Mouse (Mus musculus): ENCODE data around the gene Safb. TPM values are rescaled to one million over a fixed set of nuclear protein-coding genes. Genes with fewer than 3 reads are reported as not detected.

The Safb gene
- 297 to 331 TPM (median 301 TPM) in 4 replicates for total RNA-seq (2023; ENCODE audit: inconsistent age)

GRCm38 (mm10) chr17:56584257-56585130 is at the start of gene Safb, which contains the start of gene Safb2:
Safb (plus strand) TSS chr17:56584825.
Safb2 (minus strand) TSS chr17:56584585.

GRCm38 (mm10) chr17:56554122-56554551 is 30.5 kb upstream of the Safb start, which contains the start of gene Gm20219:
Gm20219 (minus strand) TSS chr17:56554387.

GRCm38 (mm10) chr17:56609452-56610171 is 25.0 kb downstream of the Safb start, which contains the start of gene 2410015M20Rik:
2410015M20Rik (minus strand) TSS chr17:56609771.

GRCm38 (mm10) chr17:56613236-56613844 is 28.7 kb downstream of the Safb start, which contains the start of gene Rpl36:
Rpl36 (plus strand) TSS chr17:56613416.

GRCm38 (mm10) chr17:56626754-56627470 is 42.3 kb downstream of the Safb start, which contains the start of gene Lonp1:
Lonp1 (minus strand) TSS chr17:56626887.

GRCm38 (mm10) chr17:56627530-56628277 is 43.1 kb downstream of the Safb start, which contains the start of gene Catsperd:
Catsperd (plus strand) TSS chr17:56628143.

Other genes starting within 250 kb of the Safb start
- 15.5 to 29.4 TPM (median 18.4 TPM) in 4 replicates for gene Ptprs, start 108.3 kb upstream of the Safb start, total RNA-seq (2023; ENCODE audit: inconsistent age)
- not detected in 4 replicates for gene Znrf4, start 72.4 kb upstream of the Safb start, total RNA-seq (2023; ENCODE audit: inconsistent age)
- 9.3 to 13.0 TPM (median 12.5 TPM) in 4 replicates for gene Gm20219, start 30.4 kb upstream of the Safb start, total RNA-seq (2023; ENCODE audit: inconsistent age)
- gene Safb2, start 240 bp upstream of the Safb start, total RNA-seq (2023; ENCODE audit: inconsistent age) = 536 to 604 TPM (median 575 TPM) in 4 replicates
- gene 2410015M20Rik, start 24.9 kb downstream of the Safb start, total RNA-seq (2023; ENCODE audit: inconsistent age) = 84.7 to 87.7 TPM (median 86.4 TPM) in 4 replicates
- gene Rpl36, start 28.6 kb downstream of the Safb start, total RNA-seq (2023; ENCODE audit: inconsistent age) = 1,456 to 1,526 TPM (median 1,498 TPM) in 4 replicates
- gene Lonp1, start 42.1 kb downstream of the Safb start, total RNA-seq (2023; ENCODE audit: inconsistent age) = 58.0 to 61.7 TPM (median 59.7 TPM) in 4 replicates
- not detected in 4 replicates for gene Catsperd, start 43.3 kb downstream of the Safb start, total RNA-seq (2023; ENCODE audit: inconsistent age)
- gene Ranbp3, start 88.5 kb downstream of the Safb start, total RNA-seq (2023; ENCODE audit: inconsistent age) = 94.6 to 110 TPM (median 99.9 TPM) in 4 replicates
- 56.7 to 70.9 TPM (median 65.4 TPM) in 4 replicates for gene Ndufa11, start 132.9 kb downstream of the Safb start, total RNA-seq (2023; ENCODE audit: inconsistent age)
- gene Vmac, start 133.2 kb downstream of the Safb start, total RNA-seq (2023; ENCODE audit: inconsistent age) = 10.8 to 21.5 TPM (median 16.6 TPM) in 4 replicates
- not detected in 4 replicates for gene Nrtn, start 172.7 kb downstream of the Safb start, total RNA-seq (2023; ENCODE audit: inconsistent age)
- gene Dus3l, start 179.9 kb downstream of the Safb start, total RNA-seq (2023; ENCODE audit: inconsistent age) = 76.9 to 84.0 TPM (median 81.5 TPM) in 4 replicates
- 0.35 to 1.5 TPM (median 1.3 TPM) in 4 replicates for gene Prr22, start 185.4 kb downstream of the Safb start, total RNA-seq (2023; ENCODE audit: inconsistent age)
- 11.4 to 13.3 TPM (median 11.9 TPM) in 4 replicates for gene Rfx2, start 246.2 kb downstream of the Safb start, total RNA-seq (2023; ENCODE audit: inconsistent age)